Mouse (Mus musculus) midbrain, embryonic 15.5 days (tissue): ENCODE results near the gene Lman2l. TPM values are rescaled to one million over a fixed set of nuclear protein-coding genes. Genes with fewer than 3 reads are reported as not detected.

Experiments
- ATAC-seq: fragments of 200-750 bp; cut with Nextera tagmentation; replicated peaks from 2 replicates; pipeline ENCODE4 v1.8.0; 2017; ENCODE audit warnings: moderate TSS enrichment
- H3K27ac ChIP-seq: fragments of 300-500 bp; sonication (generic); 2 replicates; pipeline ENCODE4 v1.5.1; 2015; ENCODE audit warnings: mild to moderate bottlenecking, inconsistent platforms
- H3K27me3 ChIP-seq: fragments of 300-500 bp; sonication (generic); replicated peaks from 2 replicates; pipeline ENCODE4 v1.6.1; 2015; ENCODE audit warnings: inconsistent platforms
- H3K36me3 ChIP-seq: fragments of 300-500 bp; sonication (generic); replicated peaks from 2 replicates; pipeline ENCODE4 v1.6.1; 2015; ENCODE audit warnings: inconsistent platforms
- H3K4me1 ChIP-seq: fragments of 300-500 bp; sonication (generic); 2 replicates; pipeline ENCODE4 v1.6.1; 2015; ENCODE audit warnings: inconsistent platforms
- H3K4me2 ChIP-seq: fragments of 300-500 bp; sonication (generic); 2 replicates; pipeline ENCODE4 v1.6.1; 2015; ENCODE audit warnings: inconsistent platforms, mild to moderate bottlenecking, moderate library complexity
- H3K4me3 ChIP-seq: fragments of 300-500 bp; sonication (generic); 2 replicates; pipeline ENCODE4 v1.5.1; 2015; ENCODE audit warnings: mild to moderate bottlenecking, inconsistent platforms
- H3K9ac ChIP-seq: fragments of 300-500 bp; sonication (generic); 2 replicates; pipeline ENCODE4 v1.6.1; 2015; ENCODE audit warnings: mild to moderate bottlenecking, inconsistent platforms
- H3K9me3 ChIP-seq: fragments of 300-500 bp; sonication (generic); 2 replicates; pipeline ENCODE4 v1.6.1; 2016; ENCODE audit warnings: inconsistent platforms
- WGBS: fragments of 180-500 bp; shearing (Covaris S2); methylation state at CpG from one replicate; pipeline ENCODE4 v1.1.7; 2015; ENCODE audit warnings: mixed read lengths; 5-methylcytosine and 5-hydroxymethylcytosine counted together
- polyA plus RNA-seq: library from polyadenylated mRNA; unstranded; fragments of >200 nt; fragmentation: Nextera tagmentation; extraction: Ambion mirVana; gene quantifications from 2 replicates; pipeline ENCODE4 v1.2.1, GENCODE M21; 2015

Lman2l gene
- polyA plus RNA-seq, 1 experiment from 2014 or later: 74.5 TPM

- WGBS: 66% methylated on average over 4 of the region's 4 CpGs
- no peaks in the 10 kb centered on the region for H3K4me1 ChIP-seq
- ATAC-seq: no peak
- no peaks in the 10 kb centered on the region for H3K36me3 ChIP-seq
- H3K9ac ChIP-seq: no peak overlapping the region
- no peak overlapping the region for H3K4me3 ChIP-seq
- H3K27me3 ChIP-seq: no peaks in the 10 kb centered on the region
- no peaks in the 10 kb centered on the region for H3K9me3 ChIP-seq
- no peak overlapping the region for H3K27ac ChIP-seq
- no peak overlapping the region for H3K4me2 ChIP-seq
Measured at GRCm38 (mm10) chr1:36379582-36379981, 65.5 kb downstream of the Lman2l start.

- Histone ChIP-seq H3K9ac (no peak overlapping the region), H3K36me3 (no peaks in the 10 kb centered on the region), H3K27me3 (no peaks in the 10 kb centered on the region), H3K4me3 (no peak overlapping the region), H3K9me3 (no peaks in the 10 kb centered on the region), H3K4me2 (no peak overlapping the region), H3K4me1 (no peaks in the 10 kb centered on the region), H3K27ac (no peak overlapping the region)
- no peak for ATAC-seq
- 80% methylated on average over 6 of the region's 6 CpGs for WGBS
Measured at GRCm38 (mm10) chr1:36378880-36379279, 66.2 kb downstream of the Lman2l start.

GRCm38 (mm10) chr1:36371934-36372845 lies 72.9 kb downstream of the Lman2l start, which contains the start of gene Fer1l5:
TSS of gene Fer1l5 (plus strand) at chr1:36372291.
- Histone ChIP-seq H3K27ac (no peak within 1 kb of the TSS), H3K4me1 (peaks cover 12% of the 10 kb centered on the region), H3K9me3 (no peaks in the 10 kb centered on the region), H3K4me2 (no peak within 1 kb of the TSS), H3K4me3 (no peak within 1 kb of the TSS), H3K27me3 (no peaks in the 10 kb centered on the region), H3K36me3 (no peaks in the 10 kb centered on the region), H3K9ac (no peak within 1 kb of the TSS)
- no peak for ATAC-seq
- 82% methylated on average over 10 of the region's 10 CpGs for WGBS

GRCm38 (mm10) chr1:36370918-36371317 lies 74.2 kb downstream of the Lman2l start:
- H3K4me1 ChIP-seq: peaks cover 17% of the 10 kb centered on the region
- no peaks in the 10 kb centered on the region for H3K27me3 ChIP-seq
- WGBS: 84% methylated on average over 6 of the region's 6 CpGs
- H3K4me3 ChIP-seq: no peak overlapping the region
- no peak overlapping the region for H3K27ac ChIP-seq
- H3K4me2 ChIP-seq: no peak overlapping the region
- no peaks in the 10 kb centered on the region for H3K36me3 ChIP-seq
- H3K9me3 ChIP-seq: no peaks in the 10 kb centered on the region
- no peak for ATAC-seq
- no peak overlapping the region for H3K9ac ChIP-seq

Other genes with a start within 250 kb of the Lman2l start
- 49.4 and 51.3 TPM in 2 replicates for gene Uggt1, start 200.6 kb downstream of the Lman2l start, polyA plus RNA-seq
- 1.1 and 1.4 TPM in 2 replicates for gene Neurl3, start 170.6 kb downstream of the Lman2l start, polyA plus RNA-seq
- gene Arid5a, start 137.5 kb downstream of the Lman2l start, polyA plus RNA-seq: 3.1 and 3.4 TPM in 2 replicates
- gene Kansl3, start 76.1 kb downstream of the Lman2l start, polyA plus RNA-seq: 44.4 and 44.9 TPM in 2 replicates
- 2.6 TPM in 2 replicates for gene Fer1l5, start 73.0 kb downstream of the Lman2l start, polyA plus RNA-seq
- gene Cnnm4, start 26.3 kb upstream of the Lman2l start, polyA plus RNA-seq: 11.0 and 11.1 TPM in 2 replicates
- 5.2 and 5.8 TPM in 2 replicates for gene Cnnm3, start 66.6 kb upstream of the Lman2l start, polyA plus RNA-seq
- gene Ankrd23, start 91.6 kb upstream of the Lman2l start, polyA plus RNA-seq: 19.0 and 23.5 TPM in 2 replicates
- 0.33 and 0.81 TPM in 2 replicates for gene Gm42417, start 94.2 kb upstream of the Lman2l start, polyA plus RNA-seq
- 31.5 and 32.5 TPM in 2 replicates for gene Ankrd39, start 102.2 kb upstream of the Lman2l start, polyA plus RNA-seq
- 34.3 and 37.4 TPM in 2 replicates for gene Sema4c, start 113.1 kb upstream of the Lman2l start, polyA plus RNA-seq
- gene Fam178b, start 237.9 kb upstream of the Lman2l start, polyA plus RNA-seq: not detected in 2 replicates
- 612 and 618 TPM in 2 replicates for gene Cox5b, start 246.2 kb upstream of the Lman2l start, polyA plus RNA-seq